Mouse (Mus musculus): ENCODE results near the gene Zfand2b.

Gene Zfand2b

DNA sequence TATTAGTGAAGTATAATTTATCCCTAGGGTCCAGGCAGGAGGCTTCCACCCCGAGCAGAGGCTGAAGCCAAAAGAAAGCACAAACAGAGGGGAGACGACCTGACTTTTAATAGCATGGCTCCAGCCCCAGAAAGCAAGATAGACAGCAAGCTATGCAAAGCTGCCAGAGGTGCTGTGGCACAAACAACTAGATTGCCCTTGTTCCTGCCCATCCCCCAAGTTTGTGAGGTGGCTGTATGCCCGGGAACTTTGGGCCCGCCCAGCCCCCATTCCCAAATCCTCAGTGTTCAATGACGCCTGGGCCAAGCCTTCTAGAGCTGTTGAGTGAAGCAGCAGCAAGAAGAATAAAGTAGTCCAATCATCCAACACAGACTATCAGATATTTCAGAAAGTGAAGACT lies 46.4 kb downstream of the Zfand2b start:
- no peak for DNase-seq

DNA sequence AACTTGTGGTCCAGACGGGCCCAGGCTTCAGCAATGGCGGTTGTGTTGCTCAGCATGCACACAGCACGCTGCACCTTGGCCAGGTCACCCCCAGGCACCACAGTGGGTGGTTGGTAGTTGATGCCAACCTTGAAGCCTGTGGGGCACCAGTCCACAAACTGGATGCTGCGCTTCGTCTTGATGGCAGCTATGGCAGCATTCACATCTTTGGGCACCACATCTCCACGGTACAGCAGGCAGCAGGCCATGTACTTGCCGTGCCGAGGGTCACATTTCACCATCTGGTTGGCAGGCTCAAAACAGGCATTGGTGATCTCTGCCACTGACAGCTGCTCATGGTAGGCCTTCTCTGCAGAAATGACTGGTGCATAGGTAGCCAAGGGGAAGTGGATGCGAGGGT lies 47.3 kb downstream of the Zfand2b start:
- no peak for DNase-seq

DNA sequence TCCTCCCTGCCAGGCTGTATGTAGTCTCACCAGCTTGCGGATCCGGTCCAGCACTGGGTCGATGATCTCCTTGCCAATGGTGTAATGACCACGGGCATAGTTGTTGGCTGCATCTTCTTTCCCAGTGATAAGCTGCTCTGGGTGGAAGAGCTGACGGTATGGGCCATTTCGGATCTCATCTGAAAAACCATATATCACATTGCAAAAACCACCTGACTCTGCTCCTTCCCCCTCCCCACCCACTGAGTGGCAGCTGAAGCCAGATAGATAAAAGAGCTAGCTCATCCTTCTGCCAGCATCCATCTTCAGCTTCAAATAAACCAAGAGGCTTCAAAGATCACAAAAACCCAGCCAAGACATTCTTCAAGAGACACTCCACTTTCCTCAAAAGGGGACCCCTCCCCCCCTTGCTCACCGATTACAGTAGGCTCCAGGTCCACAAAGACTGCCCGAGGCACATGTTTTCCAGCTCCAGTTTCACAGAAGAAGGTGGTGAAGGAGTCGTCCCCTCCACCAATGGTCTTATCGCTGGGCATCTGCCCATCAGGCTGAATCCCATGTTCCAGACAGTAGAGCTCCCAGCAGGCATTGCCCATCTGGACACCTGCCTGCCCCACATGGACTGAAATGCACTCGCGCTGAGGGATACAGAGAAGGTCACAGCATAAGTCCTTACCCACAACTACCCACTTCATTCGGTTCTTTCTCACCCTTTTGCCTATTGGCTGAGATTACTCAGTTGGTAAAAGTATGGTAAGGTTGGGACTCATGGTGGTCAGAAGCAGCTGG lies 48.5 kb downstream of the Zfand2b start:
- DNase-seq, result no peak

DNA sequence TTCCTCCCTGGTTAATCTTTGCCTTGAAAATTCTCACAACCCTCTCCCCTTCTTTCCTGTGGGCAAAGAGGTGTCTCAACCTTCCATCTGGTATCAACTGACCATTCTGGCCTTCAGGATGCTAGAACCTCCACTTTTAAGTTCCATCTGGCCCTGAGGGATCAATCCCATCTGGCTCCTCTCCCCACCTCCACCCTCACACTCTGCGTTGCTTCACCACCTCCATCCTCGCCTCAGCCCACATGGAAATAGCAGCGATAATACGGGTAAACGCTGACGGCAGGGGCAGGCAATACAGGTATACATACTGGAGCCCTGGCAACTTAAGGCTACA lies 49.4 kb downstream of the Zfand2b start:
- no peak for DNase-seq

DNA sequence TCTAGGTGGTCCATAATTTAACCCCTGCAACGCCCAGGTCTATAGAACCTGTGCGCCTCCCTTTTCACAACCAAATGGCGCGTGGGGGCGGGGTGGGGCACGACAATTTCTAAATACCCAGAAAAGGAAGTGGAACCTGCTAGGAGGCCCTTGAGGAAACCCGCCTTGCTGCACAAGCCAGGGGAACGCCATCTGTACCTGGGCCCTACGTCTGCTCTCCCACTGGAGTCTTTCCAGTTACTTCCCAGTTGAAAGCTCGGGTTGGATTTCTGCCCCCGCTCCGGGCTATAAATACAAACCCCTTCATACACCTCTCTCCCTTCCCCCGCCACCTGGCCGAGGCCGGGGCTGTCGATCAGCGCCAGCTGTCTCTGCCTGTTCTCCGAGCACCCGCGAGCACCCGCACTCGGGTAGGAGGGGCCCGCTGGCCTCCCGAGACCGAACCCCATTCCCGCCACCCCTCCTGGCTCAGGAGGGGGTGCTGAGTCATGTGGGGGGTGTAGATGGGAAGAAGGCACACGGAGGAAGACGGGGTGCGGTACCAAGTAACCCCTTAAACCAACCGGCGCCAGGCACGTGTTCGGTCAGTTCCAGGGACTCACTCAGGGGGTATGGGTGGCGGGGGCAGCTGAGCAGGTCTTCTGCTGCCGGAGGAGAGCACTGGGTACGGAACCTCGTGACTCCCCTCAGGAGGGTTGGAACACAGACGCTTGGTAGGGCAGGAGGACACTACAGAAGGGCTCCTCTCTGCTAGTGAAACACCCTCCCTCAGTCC lies 50.0 kb downstream of the Zfand2b start:
- peak; percentile 82 for DNase-seq

DNA sequence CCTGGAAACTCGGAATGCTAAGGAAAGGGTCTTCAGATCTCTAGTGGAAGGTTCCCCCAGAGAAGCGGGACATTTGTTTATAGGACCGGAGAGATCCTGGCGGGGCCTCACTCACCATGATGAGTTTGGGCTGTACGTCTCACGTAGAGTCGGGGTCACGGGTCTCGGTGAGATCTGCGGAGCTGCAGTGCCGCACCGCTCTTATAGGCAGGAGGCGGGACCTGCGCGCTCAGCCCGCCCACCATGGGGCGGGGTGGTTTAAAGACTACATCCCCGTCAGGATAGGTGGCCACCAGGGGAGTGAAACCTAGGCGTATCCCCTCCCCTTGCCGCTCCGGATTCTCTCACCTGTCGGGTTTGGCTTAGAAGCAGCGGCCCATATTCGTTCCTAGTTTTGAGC lies 50.6 kb downstream of the Zfand2b start:
- peak; percentile 98 for DNase-seq

DNA sequence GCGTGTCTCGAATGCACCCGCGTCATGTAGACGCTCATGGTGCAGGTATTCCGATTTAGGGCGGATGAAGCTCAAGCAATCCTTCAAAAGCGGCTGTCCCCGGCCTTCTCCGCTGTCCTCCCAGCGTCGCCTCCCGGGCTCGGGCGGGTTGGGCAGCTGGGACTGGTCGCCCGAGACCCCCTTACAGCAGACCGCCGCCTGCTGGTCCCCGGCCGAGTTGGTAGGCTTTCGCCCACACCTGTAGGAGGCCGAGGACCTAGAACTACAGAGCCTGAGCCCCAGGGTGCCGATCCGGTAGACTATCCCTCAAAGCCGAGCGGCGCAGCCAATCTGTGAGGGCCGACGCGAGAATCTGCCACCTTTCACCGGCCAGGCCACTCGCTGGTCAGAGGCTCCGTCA lies 51.1 kb downstream of the Zfand2b start, which contains the start of gene Tuba4a:
Gene Tuba4a, minus strand, starts transcription at position 335 of the 400 bp plus-strand sequence.
- peak; percentile 67 for DNase-seq
